Mouse (Mus musculus) neural tube, embryonic 15.5 days (tissue): ENCODE measurements at regions not wholly inside any gene's neighbourhood (a gene's known extent, or its start where the extent isn't known, plus 50 kb on each side); places are given as distances from the start of the nearest gene placed in this dataset.

Source experiments
- ATAC-seq: fragments of 200-750 bp; cut with Nextera tagmentation; 2 replicates; pipeline ENCODE4 v1.8.0; 2017; ENCODE audit warnings: mild to moderate bottlenecking, moderate TSS enrichment, moderate library complexity; ENCODE audit not compliant: low FRiP score
- H3K27ac ChIP-seq: fragments of 300-500 bp; sonication (generic); replicated peaks from 2 replicates; pipeline ENCODE4 v1.5.1; 2015; ENCODE audit warnings: mild to moderate bottlenecking, inconsistent platforms
- H3K27me3 ChIP-seq: fragments of 300-500 bp; sonication (generic); replicated peaks from 2 replicates; pipeline ENCODE4 v1.6.1; 2015; ENCODE audit warnings: inconsistent platforms
- H3K36me3 ChIP-seq: fragments of 300-500 bp; sonication (generic); 2 replicates; pipeline ENCODE4 v1.6.1; 2015; ENCODE audit warnings: inconsistent platforms
- H3K4me1 ChIP-seq: fragments of 300-500 bp; sonication (generic); 2 replicates; pipeline ENCODE4 v1.6.1; 2015; ENCODE audit warnings: inconsistent platforms
- H3K4me2 ChIP-seq: fragments of 300-500 bp; sonication (generic); 2 replicates; pipeline ENCODE4 v1.6.1; 2015; ENCODE audit warnings: inconsistent platforms, mild to moderate bottlenecking, moderate library complexity
- H3K4me3 ChIP-seq: fragments of 300-500 bp; sonication (generic); replicated peaks from 2 replicates; pipeline ENCODE4 v1.5.1; 2015; ENCODE audit warnings: mild to moderate bottlenecking, inconsistent platforms
- H3K9ac ChIP-seq: fragments of 300-500 bp; sonication (generic); replicated peaks from 2 replicates; pipeline ENCODE4 v1.6.1; 2015; ENCODE audit warnings: mild to moderate bottlenecking, inconsistent platforms
- H3K9me3 ChIP-seq: fragments of 300-500 bp; sonication (generic); replicated peaks from 2 replicates; pipeline ENCODE4 v1.6.1; 2016; ENCODE audit warnings: inconsistent platforms
- WGBS: fragments of 180-500 bp; shearing (Covaris S2); methylation state at CpG from one replicate; pipeline ENCODE4 v1.1.7; 2015; ENCODE audit warnings: mixed read lengths; 5-methylcytosine and 5-hydroxymethylcytosine counted together

DNA sequence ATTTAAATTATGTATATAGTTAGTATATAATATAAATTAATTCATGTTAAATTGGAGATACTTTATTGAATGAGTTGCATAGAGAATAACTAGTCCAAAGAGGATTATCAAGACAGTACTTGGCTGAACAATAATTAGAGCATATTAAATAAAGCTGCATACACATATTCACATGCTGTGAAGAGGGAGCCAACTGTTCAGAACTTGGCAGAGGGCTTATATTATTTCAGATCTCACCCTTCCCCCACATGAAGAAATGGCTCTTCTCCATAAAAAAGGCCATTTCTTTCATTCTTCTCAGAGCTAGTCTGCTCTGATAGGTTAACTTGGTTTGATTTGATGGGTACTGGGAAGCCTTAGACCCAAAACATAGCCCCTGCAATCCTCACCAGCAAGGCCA lies 90.5 kb upstream of the Cblb start:
- Histone ChIP-seq H3K27me3 (no peaks in the 10 kb centered on the region), H3K4me3 (no peak overlapping the region), H3K4me2 (no peak overlapping the region), H3K9me3 (0 out of 2 replicates have a peak, but pooled peaks cover 3% of the 10 kb centered on the region), H3K9ac (no peak overlapping the region), H3K36me3 (no peaks in the 10 kb centered on the region), H3K4me1 (no peaks in the 10 kb centered on the region), H3K27ac (no peak overlapping the region)
- ATAC-seq, result no peak

DNA sequence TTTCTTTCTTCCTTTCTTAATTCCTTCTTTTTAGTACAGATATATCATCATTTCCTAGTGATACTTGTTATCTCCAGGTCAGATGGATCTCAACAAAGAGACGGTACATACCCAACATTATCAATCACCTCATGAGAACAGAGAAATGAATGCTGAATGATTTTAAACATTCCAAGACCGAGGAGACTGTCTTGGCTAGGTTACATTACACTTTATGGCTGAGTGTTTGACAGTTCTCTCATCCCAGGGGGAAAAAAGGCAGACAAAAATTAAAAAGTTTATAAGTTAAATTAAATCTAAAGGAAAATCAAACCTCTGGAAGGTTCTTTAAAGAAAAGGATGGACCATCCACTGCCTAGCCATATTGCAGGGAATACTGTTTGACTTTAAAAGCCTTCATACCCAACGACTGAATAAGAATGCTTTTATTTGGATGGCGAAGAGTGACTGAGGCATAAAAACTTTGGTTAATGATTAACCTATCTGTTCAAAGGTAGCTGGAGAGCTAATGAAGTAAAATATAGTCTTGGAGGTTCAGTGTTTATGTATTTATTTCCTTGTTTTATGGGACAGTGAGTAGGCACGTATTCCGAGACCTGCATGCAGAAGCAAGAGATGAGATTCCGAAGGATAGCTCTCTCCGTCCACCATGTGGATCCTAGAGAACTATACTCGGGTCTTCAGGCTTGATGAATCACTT lies 88.4 kb upstream of the Cblb start:
- no peaks in the 10 kb centered on the region for H3K36me3 ChIP-seq
- H3K4me3 ChIP-seq, result no peak overlapping the region
- 0 out of 2 replicates have a peak, but pooled peaks cover 3% of the 10 kb centered on the region for H3K9me3 ChIP-seq
- no peaks in the 10 kb centered on the region for H3K4me1 ChIP-seq
- H3K4me2 ChIP-seq, result no peak overlapping the region
- ATAC-seq, result no peak
- no peak overlapping the region for H3K27ac ChIP-seq
- no peaks in the 10 kb centered on the region for H3K27me3 ChIP-seq
- 85% methylated on average over 9 of the region's 9 CpGs for WGBS
- no peak overlapping the region for H3K9ac ChIP-seq

DNA sequence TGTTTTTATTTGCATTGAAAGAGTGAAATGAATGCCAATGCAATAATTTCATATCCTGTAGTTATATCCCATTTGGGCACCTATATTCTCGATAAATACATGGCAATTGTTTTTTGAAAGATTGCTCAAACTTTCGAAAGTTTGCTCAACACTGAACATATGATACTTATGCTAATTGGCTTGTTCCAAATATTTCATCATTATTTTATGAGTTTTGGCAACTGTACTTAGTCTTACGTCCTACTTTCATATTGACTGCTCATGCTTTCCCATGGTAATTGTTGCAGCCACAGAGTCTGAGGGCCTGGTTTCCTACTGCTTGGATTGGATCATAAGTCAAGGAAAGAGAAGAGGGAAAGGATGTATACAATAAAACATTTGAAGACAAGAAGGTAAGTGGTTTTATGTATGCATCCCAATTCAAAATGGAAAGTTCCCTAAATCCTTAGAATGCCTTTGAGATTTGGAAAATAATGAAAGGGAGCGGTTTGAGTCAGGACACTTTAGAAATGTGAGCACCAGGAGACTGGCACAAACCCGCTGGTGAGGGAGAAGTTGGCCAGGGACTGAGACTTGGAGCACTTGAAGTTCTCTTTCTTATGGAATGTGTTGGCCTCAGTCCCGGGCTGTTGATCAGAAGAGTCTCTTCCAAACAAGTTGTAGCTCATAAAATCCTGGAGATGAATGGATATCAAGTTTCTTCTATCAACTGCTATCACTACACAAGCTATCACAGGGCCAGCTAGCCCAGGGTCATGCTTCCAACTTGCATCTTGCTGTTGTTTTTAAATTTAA lies 63.8 kb upstream of the Cblb start:
- H3K9me3 ChIP-seq, result no peaks in the 10 kb centered on the region
- H3K9ac ChIP-seq, result no peak overlapping the region
- H3K36me3 ChIP-seq, result no peaks in the 10 kb centered on the region
- WGBS, result 89% methylated on average over 6 of the region's 6 CpGs
- no peak overlapping the region for H3K4me3 ChIP-seq
- no peaks in the 10 kb centered on the region for H3K4me1 ChIP-seq
- no peak overlapping the region for H3K27ac ChIP-seq
- no peak overlapping the region for H3K4me2 ChIP-seq
- ATAC-seq, result no peak
- H3K27me3 ChIP-seq, result no peaks in the 10 kb centered on the region
